Mouse (Mus musculus): ENCODE measurements around the gene Hist1h3d. TPM values are rescaled to one million over a fixed set of nuclear protein-coding genes. Genes with fewer than 3 reads are reported as not detected.

The Hist1h3d gene
- polyA plus RNA-seq, 1 experiment from 2014 or later, result 6.6 TPM

Small RNA genes lying within 50 kb of the gene (microRNA-seq; reads per million reads assigned to microRNA genes)
- gene Gm44297 (not detected), gene Gm44359 (not detected), gene Gm44394 (not detected)

Other genes starting within 250 kb of the Hist1h3d start
- gene Zfp322a, start 206.6 kb upstream of the Hist1h3d start, polyA plus RNA-seq (2016; fragmentation: Nextera tagmentation; extraction: Ambion mirVana), result 64.1 and 65.6 TPM in 2 replicates
- 13.0 and 13.2 TPM in 2 replicates for gene Abt1, start 151.9 kb upstream of the Hist1h3d start, polyA plus RNA-seq (2016; fragmentation: Nextera tagmentation; extraction: Ambion mirVana)
- gene Btn1a1, start 109.9 kb upstream of the Hist1h3d start, polyA plus RNA-seq (2016; fragmentation: Nextera tagmentation; extraction: Ambion mirVana), result 0.18 and 0.36 TPM in 2 replicates
- gene Btn2a2, start 86.9 kb upstream of the Hist1h3d start, polyA plus RNA-seq (2016; fragmentation: Nextera tagmentation; extraction: Ambion mirVana), result 0.23 and 0.36 TPM in 2 replicates
- 7.2 and 8.7 TPM in 2 replicates for gene Hist1h4h, start 44.7 kb upstream of the Hist1h3d start, polyA plus RNA-seq (2016; fragmentation: Nextera tagmentation; extraction: Ambion mirVana)
- gene Hist1h2af, start 41.9 kb upstream of the Hist1h3d start, polyA plus RNA-seq (2016; fragmentation: Nextera tagmentation; extraction: Ambion mirVana), result 9.3 and 10.7 TPM in 2 replicates
- 7.2 and 8.3 TPM in 2 replicates for gene Hist1h3g, start 40.3 kb upstream of the Hist1h3d start, polyA plus RNA-seq (2016; fragmentation: Nextera tagmentation; extraction: Ambion mirVana)
- 0.87 and 0.95 TPM in 2 replicates for gene Hist1h2bh, start 32.4 kb upstream of the Hist1h3d start, polyA plus RNA-seq (2016; fragmentation: Nextera tagmentation; extraction: Ambion mirVana)
- gene Hist1h3f, start 31.7 kb upstream of the Hist1h3d start, polyA plus RNA-seq (2016; fragmentation: Nextera tagmentation; extraction: Ambion mirVana), result 0.99 and 1.5 TPM in 2 replicates
- gene Hist1h4f, start 24.1 kb upstream of the Hist1h3d start, polyA plus RNA-seq (2016; fragmentation: Nextera tagmentation; extraction: Ambion mirVana), result 0.74 and 1.4 TPM in 2 replicates
- 0.47 and 0.56 TPM in 2 replicates for gene Hist1h1d, start 22.5 kb upstream of the Hist1h3d start, polyA plus RNA-seq (2016; fragmentation: Nextera tagmentation; extraction: Ambion mirVana)
- gene Hist1h3e, start 13.4 kb upstream of the Hist1h3d start, polyA plus RNA-seq (2016; fragmentation: Nextera tagmentation; extraction: Ambion mirVana), result 5.7 and 7.6 TPM in 2 replicates
- 115 and 138 TPM in 2 replicates for gene Hist1h2ae, start 4.5 kb upstream of the Hist1h3d start, polyA plus RNA-seq (2016; fragmentation: Nextera tagmentation; extraction: Ambion mirVana)
- 8.9 and 11.4 TPM in 2 replicates for gene Hist1h2bg, start 4.4 kb upstream of the Hist1h3d start, polyA plus RNA-seq (2016; fragmentation: Nextera tagmentation; extraction: Ambion mirVana)
- gene Hist1h2bf, start 1.6 kb upstream of the Hist1h3d start, polyA plus RNA-seq (2016; fragmentation: Nextera tagmentation; extraction: Ambion mirVana), result 7.2 and 9.5 TPM in 2 replicates
- 1.3 and 3.7 TPM in 2 replicates for gene Hist1h2ad, start 1.4 kb upstream of the Hist1h3d start, polyA plus RNA-seq (2016; fragmentation: Nextera tagmentation; extraction: Ambion mirVana)
- gene Hist1h4d, start 5.8 kb downstream of the Hist1h3d start, polyA plus RNA-seq (2016; fragmentation: Nextera tagmentation; extraction: Ambion mirVana), result 137 and 142 TPM in 2 replicates
- gene Hist1h2be, start 45.4 kb downstream of the Hist1h3d start, polyA plus RNA-seq (2016; fragmentation: Nextera tagmentation; extraction: Ambion mirVana), result 3.0 and 3.7 TPM in 2 replicates
- gene Hist1h1e, start 46.8 kb downstream of the Hist1h3d start, polyA plus RNA-seq (2016; fragmentation: Nextera tagmentation; extraction: Ambion mirVana), result 26.3 and 26.6 TPM in 2 replicates
- 1.4 and 1.6 TPM in 2 replicates for gene Hist1h2ac, start 108.2 kb downstream of the Hist1h3d start, polyA plus RNA-seq (2016; fragmentation: Nextera tagmentation; extraction: Ambion mirVana)
- 34.6 and 36.5 TPM in 2 replicates for gene Hist1h2bc, start 108.4 kb downstream of the Hist1h3d start, polyA plus RNA-seq (2016; fragmentation: Nextera tagmentation; extraction: Ambion mirVana)
- not detected in 2 replicates for gene Hist1h1t, start 120.1 kb downstream of the Hist1h3d start, polyA plus RNA-seq (2016; fragmentation: Nextera tagmentation; extraction: Ambion mirVana)
- 6.1 and 9.8 TPM in 2 replicates for gene Hist1h4c, start 122.7 kb downstream of the Hist1h3d start, polyA plus RNA-seq (2016; fragmentation: Nextera tagmentation; extraction: Ambion mirVana)
- gene Hfe, start 135.1 kb downstream of the Hist1h3d start, polyA plus RNA-seq (2016; fragmentation: Nextera tagmentation; extraction: Ambion mirVana), result 2.0 and 2.5 TPM in 2 replicates
- gene Hist1h1c, start 163.0 kb downstream of the Hist1h3d start, polyA plus RNA-seq (2016; fragmentation: Nextera tagmentation; extraction: Ambion mirVana), result 15.2 and 15.9 TPM in 2 replicates
- gene Hist1h3c, start 169.8 kb downstream of the Hist1h3d start, polyA plus RNA-seq (2016; fragmentation: Nextera tagmentation; extraction: Ambion mirVana), result 11.1 and 13.8 TPM in 2 replicates
- gene Hist1h2bb, start 171.0 kb downstream of the Hist1h3d start, polyA plus RNA-seq (2016; fragmentation: Nextera tagmentation; extraction: Ambion mirVana), result 2.2 and 3.5 TPM in 2 replicates
- 59.9 and 73.2 TPM in 2 replicates for gene Hist1h2ab, start 175.4 kb downstream of the Hist1h3d start, polyA plus RNA-seq (2016; fragmentation: Nextera tagmentation; extraction: Ambion mirVana)
- 14.0 and 15.8 TPM in 2 replicates for gene Hist1h3b, start 176.5 kb downstream of the Hist1h3d start, polyA plus RNA-seq (2016; fragmentation: Nextera tagmentation; extraction: Ambion mirVana)
- gene Hist1h4b, start 181.2 kb downstream of the Hist1h3d start, polyA plus RNA-seq (2016; fragmentation: Nextera tagmentation; extraction: Ambion mirVana), result 5.3 and 8.2 TPM in 2 replicates
- gene Hist1h4a, start 185.5 kb downstream of the Hist1h3d start, polyA plus RNA-seq (2016; fragmentation: Nextera tagmentation; extraction: Ambion mirVana), result 0.88 TPM in 1 of 2 replicates, not detected in the other
- 5.1 and 5.2 TPM in 2 replicates for gene Hist1h3a, start 186.6 kb downstream of the Hist1h3d start, polyA plus RNA-seq (2016; fragmentation: Nextera tagmentation; extraction: Ambion mirVana)
- gene Hist1h1a, start 187.9 kb downstream of the Hist1h3d start, polyA plus RNA-seq (2016; fragmentation: Nextera tagmentation; extraction: Ambion mirVana), result 3.3 and 4.0 TPM in 2 replicates
- 0.18 TPM in 1 of 2 replicates, not detected in the other for gene Trim38, start 194.2 kb downstream of the Hist1h3d start, polyA plus RNA-seq (2016; fragmentation: Nextera tagmentation; extraction: Ambion mirVana)
- gene Slc17a2, start 231.2 kb downstream of the Hist1h3d start, polyA plus RNA-seq (2016; fragmentation: Nextera tagmentation; extraction: Ambion mirVana), result not detected in 2 replicates